9 mouse cellular contexts compared by ENCODE assay signal in the genomic region with DNA sequence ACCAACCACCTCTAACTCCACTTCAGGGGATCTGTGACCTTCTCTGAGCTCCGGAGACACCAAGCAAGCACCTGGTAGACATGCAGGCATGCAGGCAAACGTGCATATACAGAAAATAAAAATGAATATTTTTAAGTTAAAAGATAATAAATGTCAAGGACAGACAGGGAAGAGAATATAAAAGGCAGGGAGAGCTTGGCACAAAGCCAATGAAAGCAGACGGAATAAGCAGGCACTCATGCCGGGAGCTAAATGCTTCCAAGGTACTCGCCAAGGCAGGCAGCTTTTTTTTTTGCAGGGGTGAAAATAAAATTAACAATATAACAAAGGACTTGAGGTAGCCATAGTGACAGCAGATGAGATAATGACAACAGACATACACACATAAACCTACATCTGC. TPM values are rescaled to one million over a fixed set of nuclear protein-coding genes. Genes with fewer than 3 reads are reported as not detected.
DNase-seq lines count a peak whose midpoint lies in the region; ATAC-seq and TF ChIP-seq lines count a peak whose summit lies in the region.
"Had no signal": no experiment of that assay in that cellular context is flagged by ENCODE, and none has a peak within 500 bp of the region (broad histone marks: within the 10 kb centered on the region; RNA-seq: fewer than 3 reads in every experiment).

No protein-coding gene starts in this region.

- no peak overlapping the region for H3K4me3 ChIP-seq in midbrain, postnatal 0 days (ENCODE audit: low read depth, low read length)
- H3K4me3 ChIP-seq in midbrain, embryonic 10.5 days, result no peak overlapping the region
- no peak overlapping the region for H3K4me3 ChIP-seq in intestine, embryonic 16.5 days (ENCODE audit: low read length)
- H3K4me3 ChIP-seq: lung, embryonic 15.5 days had no signal

- DNase-seq in heart, adult 8-10 months (ENCODE audit: low spot score), result peak; percentile 8
- DNase-seq in heart, postnatal 36 days, result no peak
- DNase-seq in midbrain, postnatal 0 days (ENCODE audit: low spot score), result peak; percentile 45
- DNase-seq in midbrain, embryonic 10.5 days (ENCODE audit: low spot score), result no peak
- DNase-seq in cerebellum, postnatal 36 days, result peak; percentile 48 to 51
- DNase-seq in right cerebral cortex, postnatal 14 days, result peak; percentile 30
- DNase-seq in c-Kit-positive CD71-positive TER-119-positive erythroid progenitor cells, embryonic 14.5 days (ENCODE audit: low spot score), result no peak

- no peak overlapping the region for H3K9ac ChIP-seq in midbrain, postnatal 0 days (replicated peaks; ENCODE audit: low read length, poor library complexity, severe bottlenecking)
- no peak overlapping the region for H3K9ac ChIP-seq in intestine, embryonic 16.5 days (ENCODE audit: low read depth, low read length)
- H3K9ac ChIP-seq: lung, embryonic 15.5 days had no signal

- H3K27ac ChIP-seq in midbrain, postnatal 0 days (ENCODE audit: low read depth, low read length), result no peak overlapping the region
- no peak overlapping the region for H3K27ac ChIP-seq in midbrain, embryonic 10.5 days (replicated peaks)
- H3K27ac ChIP-seq in intestine, embryonic 16.5 days (ENCODE audit: low read length), result no peak overlapping the region
- H3K27ac ChIP-seq: lung, embryonic 15.5 days had no signal

- H3K27me3 ChIP-seq in midbrain, postnatal 0 days (ENCODE audit: insufficient read depth, low read length), result no peaks in the 10 kb centered on the region
- no peaks in the 10 kb centered on the region for H3K27me3 ChIP-seq in midbrain, embryonic 10.5 days (ENCODE audit: low read depth, poor library complexity, severe bottlenecking)
- H3K27me3 ChIP-seq in intestine, embryonic 16.5 days (replicated peaks; ENCODE audit: control insufficient read depth, insufficient read depth, low read length), result no peaks in the 10 kb centered on the region
- H3K27me3 ChIP-seq: lung, embryonic 15.5 days had no signal

- H3K4me2 ChIP-seq in midbrain, postnatal 0 days (ENCODE audit: low read depth, low read length, poor library complexity, severe bottlenecking), result no peak overlapping the region
- no peak overlapping the region for H3K4me2 ChIP-seq in intestine, embryonic 16.5 days (ENCODE audit: low read depth, low read length)
- H3K4me2 ChIP-seq: lung, embryonic 15.5 days had no signal

- no peak for ATAC-seq in midbrain, postnatal 0 days (ENCODE audit: low FRiP score)
- no peak for ATAC-seq in intestine, embryonic 16.5 days

- no peaks in the 10 kb centered on the region for H3K4me1 ChIP-seq in midbrain, postnatal 0 days (ENCODE audit: insufficient read depth, low read length)
- H3K4me1 ChIP-seq in midbrain, embryonic 10.5 days, result no peaks in the 10 kb centered on the region
- H3K4me1 ChIP-seq in intestine, embryonic 16.5 days (ENCODE audit: control insufficient read depth, insufficient read depth, low read length), result no peaks in the 10 kb centered on the region

- H3K9me3 ChIP-seq in midbrain, postnatal 0 days (ENCODE audit: low read length), result no peaks in the 10 kb centered on the region
- no peaks in the 10 kb centered on the region for H3K9me3 ChIP-seq in midbrain, embryonic 10.5 days (replicated peaks)
- no peaks in the 10 kb centered on the region for H3K9me3 ChIP-seq in intestine, embryonic 16.5 days (ENCODE audit: control insufficient read depth, low read length)
- H3K9me3 ChIP-seq: lung, embryonic 15.5 days had no signal

- no peak for TF ChIP-seq CTCF in midbrain, postnatal 0 days (IDR thresholded peaks at IDR 0.05)

- 34% methylated on average over 5 of the region's 5 CpGs for WGBS in midbrain, postnatal 0 days
- 86% methylated on average over 5 of the region's 5 CpGs for WGBS in midbrain, embryonic 10.5 days
- WGBS in intestine, embryonic 16.5 days, result 30% methylated on average over 5 of the region's 5 CpGs

- H3K36me3 ChIP-seq in midbrain, postnatal 0 days (ENCODE audit: insufficient read depth, low read length), result peaks cover 28% of the 10 kb centered on the region
- H3K36me3 ChIP-seq in midbrain, embryonic 10.5 days, result peaks cover 19% of the 10 kb centered on the region
- H3K36me3 ChIP-seq in intestine, embryonic 16.5 days (ENCODE audit: control insufficient read depth, insufficient read depth, low read length), result no peaks in the 10 kb centered on the region
- H3K36me3 ChIP-seq: lung, embryonic 15.5 days had no signal

- intact Hi-C loops in heart, postnatal 36 days (cut with DNase I), result no loop called here

RNA-seq across cellular contexts. Expression of a gene that starts 10.9 kb away (rescaled TPM):
- total RNA-seq in heart, adult 8-10 months (2022), result 10 to 100 TPM; 11.9 to 14.3 (median 14.1) TPM
- total RNA-seq in heart, postnatal 36 days (2021), result 10 to 100 TPM; 12.3 to 12.5 TPM
- 101 and 118 TPM in 2 replicates for total RNA-seq in midbrain, postnatal 0 days (2014; rRNA removed)
- 104 and 106 TPM in 2 replicates for polyA plus RNA-seq in midbrain, postnatal 0 days (2015; fragmentation: Nextera tagmentation; extraction: Ambion mirVana)
- polyA plus RNA-seq in midbrain, embryonic 10.5 days (2016; fragmentation: Nextera tagmentation; extraction: Ambion mirVana), result 91.0 and 91.6 TPM in 2 replicates
- polyA plus RNA-seq in intestine, embryonic 16.5 days (2015; fragmentation: Nextera tagmentation; extraction: Ambion mirVana), result 55.7 and 61.8 TPM in 2 replicates

RNA-seq across cellular contexts. Expression of a gene that starts 36.5 kb away (rescaled TPM):
- 1 to 10 TPM; 3.7 to 9.4 (median 4.0) TPM for total RNA-seq in heart, adult 8-10 months (2022)
- 1 to 10 TPM; 2.8 to 6.7 TPM for total RNA-seq in heart, postnatal 36 days (2021)
- 10.3 and 13.3 TPM in 2 replicates for total RNA-seq in midbrain, postnatal 0 days (2014; rRNA removed)
- 4.6 and 5.2 TPM in 2 replicates for polyA plus RNA-seq in midbrain, postnatal 0 days (2015; fragmentation: Nextera tagmentation; extraction: Ambion mirVana)
- polyA plus RNA-seq in midbrain, embryonic 10.5 days (2016; fragmentation: Nextera tagmentation; extraction: Ambion mirVana), result 5.3 and 5.6 TPM in 2 replicates
- 2.3 and 2.4 TPM in 2 replicates for polyA plus RNA-seq in intestine, embryonic 16.5 days (2015; fragmentation: Nextera tagmentation; extraction: Ambion mirVana)

RNA-seq across cellular contexts. Expression of a gene that starts 43.4 kb away (rescaled TPM):
- under 1 TPM in 1 of 4 experiments, not detected in 3; 0.50 TPM for total RNA-seq in heart, adult 8-10 months (2022)
- not detected for total RNA-seq in heart, postnatal 36 days (2021)
- total RNA-seq in midbrain, postnatal 0 days (2014; rRNA removed), result 1.2 and 5.2 TPM in 2 replicates
- polyA plus RNA-seq in midbrain, postnatal 0 days (2015; fragmentation: Nextera tagmentation; extraction: Ambion mirVana), result 0.31 and 0.57 TPM in 2 replicates
- 2.2 and 2.3 TPM in 2 replicates for polyA plus RNA-seq in midbrain, embryonic 10.5 days (2016; fragmentation: Nextera tagmentation; extraction: Ambion mirVana)
- 0.77 and 0.84 TPM in 2 replicates for polyA plus RNA-seq in intestine, embryonic 16.5 days (2015; fragmentation: Nextera tagmentation; extraction: Ambion mirVana)

RNA-seq across cellular contexts. Expression of a gene that starts 45.2 kb away (rescaled TPM):
- total RNA-seq in heart, adult 8-10 months (2022), result 10 to 100 TPM; 18.6 to 20.6 (median 19.1) TPM
- 10 to 100 TPM; 14.7 to 15.6 TPM for total RNA-seq in heart, postnatal 36 days (2021)
- total RNA-seq in midbrain, postnatal 0 days (2014; rRNA removed), result 11.2 and 13.2 TPM in 2 replicates
- polyA plus RNA-seq in midbrain, postnatal 0 days (2015; fragmentation: Nextera tagmentation; extraction: Ambion mirVana), result 4.6 and 5.9 TPM in 2 replicates
- 10.3 TPM in 2 replicates for polyA plus RNA-seq in midbrain, embryonic 10.5 days (2016; fragmentation: Nextera tagmentation; extraction: Ambion mirVana)
- polyA plus RNA-seq in intestine, embryonic 16.5 days (2015; fragmentation: Nextera tagmentation; extraction: Ambion mirVana), result 7.2 and 7.9 TPM in 2 replicates

Comparison
In these comparisons a context has a peak if more than half of its experiments do, and no peak if none do; other contexts are left out.
1. DNase-seq: peak in heart, adult 8-10 months (single experiment), midbrain, postnatal 0 days (single experiment), cerebellum, postnatal 36 days (2 of 2) and right cerebral cortex, postnatal 14 days (single experiment); none in heart, postnatal 36 days (0 of 2), midbrain, embryonic 10.5 days (single experiment) and c-Kit-positive CD71-positive TER-119-positive erythroid progenitor cells, embryonic 14.5 days (single experiment).